Mouse (Mus musculus) natural killer cell, adult 2 months (primary cell): ENCODE measurements around the gene Rnf38.

Experiments used
- DNase-seq, 2 experiments: peaks; one replicate each; pipeline ENCODE4 v3.0.0; 2022; ENCODE audit warnings: low spot score in 2 of 2

The Rnf38 gene

DNA sequence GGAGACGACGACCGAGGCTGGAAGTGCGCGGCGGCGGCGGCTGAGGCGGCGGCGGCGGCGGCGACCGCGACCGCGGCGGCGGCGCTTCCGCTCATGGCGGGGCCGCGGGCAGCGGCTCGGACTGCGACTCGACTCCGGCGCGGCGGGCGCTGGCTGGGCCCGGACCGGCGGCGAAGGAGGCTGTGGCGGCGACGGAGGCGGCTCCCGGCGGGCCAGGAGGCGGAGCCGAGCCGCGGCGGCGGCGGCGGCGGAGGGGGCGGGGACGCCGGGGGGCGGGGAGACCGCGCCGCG is at the start of gene Rnf38:
Gene Rnf38, minus strand, starts transcription at position 77 of the 291 bp plus-strand sequence.
- DNase-seq: no peak

- DNase-seq: no peak
Observed at GRCm38 (mm10) chr4:44281597-44282265, 48.1 kb upstream of the Rnf38 start.

DNA sequence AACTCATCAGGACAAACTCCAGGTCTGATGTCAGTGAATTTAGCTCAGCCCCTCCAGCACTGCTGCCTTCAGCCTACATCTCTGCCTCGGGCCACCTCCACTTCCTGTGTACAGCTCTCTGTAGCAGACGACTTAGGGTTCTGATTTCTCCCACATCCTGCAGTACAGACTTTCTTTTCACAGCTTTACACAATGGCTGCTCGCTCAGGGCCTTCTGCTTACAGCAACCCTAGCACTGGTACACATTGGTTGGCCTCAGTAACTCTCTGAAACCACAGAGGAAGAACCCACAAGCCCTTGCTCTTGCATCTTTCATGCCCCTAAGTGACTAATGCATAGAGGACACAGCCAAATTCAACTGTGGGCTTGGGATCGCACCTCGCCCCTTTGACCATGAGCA is 37.5 kb upstream of the Rnf38 start:
- peak; percentile 59 to 68 for DNase-seq

DNA sequence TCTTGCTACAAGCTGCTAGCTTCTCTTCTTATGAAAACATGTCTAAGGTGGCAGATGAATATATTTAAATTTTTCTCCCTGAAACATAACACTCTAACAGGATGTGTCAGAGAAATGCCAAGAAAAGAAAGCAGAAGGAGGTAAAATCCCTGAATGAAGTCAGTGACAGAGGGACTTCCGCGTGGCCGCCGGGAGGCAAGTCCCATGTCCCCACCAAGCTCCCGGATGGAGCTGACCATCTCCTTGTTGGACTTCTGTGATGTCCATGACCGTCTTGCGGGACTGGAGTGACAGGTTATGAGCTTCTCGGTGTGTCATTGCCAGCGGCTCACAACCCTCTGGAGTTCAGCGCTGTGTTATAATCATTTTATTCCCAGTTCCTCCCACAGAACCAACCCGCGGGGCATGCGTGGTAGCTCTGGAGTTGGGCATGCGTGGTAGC is 35.8 kb upstream of the Rnf38 start:
- DNase-seq: no peak

DNA sequence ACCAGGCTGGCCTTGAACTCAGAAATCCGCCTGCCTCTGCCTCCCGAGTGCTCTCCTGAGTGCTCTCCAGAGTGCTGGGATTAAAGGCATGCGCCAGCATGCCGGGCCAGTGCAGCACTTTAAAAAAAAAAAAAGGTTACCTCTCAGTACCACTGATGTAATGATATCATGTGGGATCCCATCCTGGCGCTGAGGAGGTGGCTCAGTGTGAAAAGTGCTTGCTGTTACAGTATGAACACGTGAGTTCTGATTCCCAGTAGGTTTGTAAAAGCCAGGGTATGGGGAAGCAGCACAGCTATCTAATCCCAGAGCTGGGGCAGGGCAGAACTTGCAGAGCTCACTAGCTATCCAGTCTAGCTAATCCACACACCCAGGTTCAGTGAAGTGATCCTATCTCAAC is 33.8 kb upstream of the Rnf38 start:
- DNase-seq: no peak

DNA sequence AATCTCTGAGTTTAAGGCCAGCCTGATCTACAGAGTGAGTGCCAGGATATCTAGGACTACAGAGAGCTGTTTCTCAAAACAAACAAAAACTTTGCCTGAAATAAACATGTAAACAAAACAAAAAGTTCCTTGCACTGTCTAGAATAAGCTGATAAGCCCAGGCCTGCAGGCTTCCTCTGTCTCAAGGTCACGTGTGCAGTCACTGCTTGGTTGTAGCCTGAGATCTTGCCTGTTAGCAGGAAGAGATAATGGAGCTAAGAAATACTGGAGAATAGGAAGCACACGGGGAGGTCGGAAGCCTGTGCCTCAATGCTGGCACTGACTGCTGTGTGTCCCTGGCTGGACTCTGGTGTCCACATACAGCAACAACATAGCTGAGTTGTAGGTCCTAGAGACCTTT is 31.9 kb upstream of the Rnf38 start:
- no peak for DNase-seq

GRCm38 (mm10) chr4:44260244-44260643 is 26.7 kb upstream of the Rnf38 start:
- peak in 1 of 2 experiments; percentile 28 for DNase-seq

DNA sequence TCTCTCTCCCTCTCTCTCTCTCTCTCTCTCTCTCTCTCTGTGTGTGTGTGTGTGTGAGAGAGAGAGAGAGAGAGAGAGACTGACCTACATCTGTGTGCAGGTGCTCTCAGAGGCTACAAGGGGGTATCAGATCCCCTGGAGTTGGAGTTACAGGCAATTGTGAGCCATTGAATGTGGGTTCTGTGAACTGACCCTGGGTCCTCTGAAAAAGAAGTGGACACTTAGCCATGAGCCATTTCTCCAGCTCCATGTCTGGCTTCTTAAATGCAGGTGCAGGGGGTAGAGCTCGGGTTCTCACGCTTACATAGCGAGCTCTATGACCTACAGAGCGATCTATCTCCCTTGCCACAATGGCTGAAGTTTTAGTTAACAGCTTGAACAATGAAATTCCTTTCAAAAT is 25.5 kb upstream of the Rnf38 start:
- no peak for DNase-seq

DNA sequence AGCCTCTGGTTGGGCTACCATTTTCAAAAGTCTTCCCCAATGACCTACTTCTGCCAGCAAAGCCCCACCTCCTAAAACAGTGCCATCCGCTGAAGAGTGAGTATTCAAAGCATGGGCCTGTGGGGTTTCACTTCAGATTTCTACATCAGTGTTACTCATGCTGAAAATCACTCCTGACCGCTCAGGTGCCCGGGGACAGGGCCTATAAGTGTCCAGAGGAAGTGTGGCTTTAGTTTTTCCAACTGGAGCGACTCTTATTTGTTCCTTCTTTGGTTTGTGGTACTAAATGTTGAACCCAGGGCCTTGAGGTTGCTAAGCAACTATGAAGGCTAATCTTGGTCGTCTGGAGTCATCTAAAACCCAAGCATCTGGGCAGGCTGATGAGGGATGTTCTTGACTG is 21.0 kb upstream of the Rnf38 start:
- no peak for DNase-seq

- no peak for DNase-seq
Observed at GRCm38 (mm10) chr4:44253191-44253590, 19.6 kb upstream of the Rnf38 start.

GRCm38 (mm10) chr4:44251966-44252916 is 18.7 kb upstream of the Rnf38 start:
- DNase-seq: no peak

DNA sequence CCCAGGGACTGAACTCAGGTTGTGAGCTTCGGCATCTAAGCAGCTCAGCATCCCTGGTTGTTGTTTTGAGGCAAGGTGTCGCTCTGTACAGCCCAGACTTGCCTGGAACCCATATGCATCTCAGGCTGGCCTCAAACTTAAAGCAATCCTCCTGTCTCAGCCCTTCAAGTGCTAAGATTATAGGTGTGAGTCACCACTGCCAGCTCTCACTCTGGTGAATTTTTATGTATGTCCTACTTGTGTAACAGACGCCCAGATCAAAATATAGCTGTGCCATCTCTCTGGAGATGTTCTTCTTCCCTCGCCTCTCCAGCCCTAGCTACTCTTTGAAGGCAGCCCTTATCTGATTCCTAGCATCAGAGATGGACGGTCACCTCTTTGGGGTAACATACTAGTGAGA is 17.9 kb upstream of the Rnf38 start:
- DNase-seq: no peak

DNA sequence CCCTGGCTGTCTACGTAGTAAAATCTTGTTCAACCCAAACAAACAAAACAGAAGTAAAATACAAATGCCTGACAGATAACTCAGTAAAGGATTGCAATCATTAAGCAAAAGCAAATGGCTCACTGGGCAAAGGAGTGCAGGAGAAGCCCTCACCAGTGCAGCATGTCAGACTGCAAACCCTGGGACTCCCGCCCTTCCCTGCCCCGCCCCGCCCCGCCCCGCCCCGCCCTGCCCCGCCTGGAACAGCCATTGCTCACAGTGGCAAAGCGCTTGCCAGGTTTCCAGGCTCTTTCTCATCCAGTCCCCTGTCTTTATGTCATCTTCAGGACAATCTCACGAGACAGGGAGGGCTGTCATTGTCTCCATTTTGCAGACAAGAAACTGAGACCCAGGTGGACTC is 16.1 kb upstream of the Rnf38 start:
- no peak for DNase-seq

GRCm38 (mm10) chr4:44247051-44247939 is 13.7 kb upstream of the Rnf38 start:
- no peak for DNase-seq

DNA sequence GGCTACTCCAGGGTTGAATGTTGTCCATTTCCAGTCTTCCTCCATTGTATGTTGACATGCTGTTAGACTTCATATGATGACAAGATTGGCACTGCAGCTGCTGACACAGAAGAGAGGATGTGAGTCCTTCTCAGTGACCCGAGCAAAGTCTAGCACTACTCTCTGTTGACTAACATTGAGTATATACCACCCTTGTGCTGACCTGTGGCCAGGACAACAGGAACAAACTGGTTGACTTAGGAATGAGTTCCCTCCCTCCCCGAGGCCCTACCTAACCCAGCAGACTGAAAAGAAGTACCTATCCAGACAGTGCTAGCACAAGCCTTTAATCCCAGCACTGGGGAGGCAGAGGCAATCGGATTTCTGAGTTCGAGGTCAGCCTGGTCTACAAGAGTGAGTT is 12.7 kb upstream of the Rnf38 start:
- no peak for DNase-seq

- DNase-seq: no peak
Observed at GRCm38 (mm10) chr4:44241638-44242037, 8.0 kb upstream of the Rnf38 start.

- DNase-seq: no peak
Observed at GRCm38 (mm10) chr4:44235946-44236345, 2.4 kb upstream of the Rnf38 start.

DNA sequence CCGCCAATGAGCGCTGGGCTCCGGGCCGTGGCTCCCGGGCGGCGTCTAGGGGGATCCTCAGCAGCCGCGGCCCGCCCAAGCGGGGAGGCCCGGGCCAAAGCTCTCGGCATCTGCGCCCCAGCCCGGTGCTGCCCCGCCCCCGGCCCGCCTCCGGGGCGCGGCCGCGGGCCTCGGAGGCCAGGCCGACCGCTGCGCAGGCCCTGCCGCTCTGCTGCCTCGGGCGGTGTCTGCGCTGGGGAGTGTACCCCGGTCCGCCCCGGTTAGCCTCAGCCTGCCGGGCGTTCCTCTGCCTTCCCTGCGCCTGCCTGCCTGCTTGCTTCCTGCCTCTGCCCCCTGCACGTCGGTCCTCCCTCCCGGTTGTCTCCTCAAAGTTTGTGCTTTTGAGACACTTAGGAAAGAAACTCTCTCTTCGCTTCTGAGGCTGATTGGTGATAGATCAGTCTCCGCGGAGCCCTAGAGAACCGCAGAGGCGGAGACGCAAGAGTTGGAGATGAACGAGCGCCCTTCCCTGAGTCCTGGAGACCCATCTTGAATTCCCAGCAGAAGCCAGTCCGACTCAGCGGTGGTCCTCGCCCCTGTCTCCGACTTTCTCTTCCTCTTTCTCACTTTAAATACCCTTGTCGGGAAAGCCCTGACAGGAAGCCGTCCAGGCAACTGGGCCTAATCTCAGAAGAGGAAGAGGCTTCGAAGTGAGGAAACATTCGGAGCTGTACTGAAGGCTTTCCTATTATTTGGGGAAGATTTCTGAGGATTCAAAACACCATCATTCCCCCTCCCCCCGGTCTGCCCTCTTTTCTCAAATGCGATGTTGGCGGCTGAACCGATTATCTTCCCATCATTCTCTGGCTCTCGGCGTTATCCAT is 646 bp upstream of the Rnf38 start:
- DNase-seq: peak; percentile 70 to 80

DNA sequence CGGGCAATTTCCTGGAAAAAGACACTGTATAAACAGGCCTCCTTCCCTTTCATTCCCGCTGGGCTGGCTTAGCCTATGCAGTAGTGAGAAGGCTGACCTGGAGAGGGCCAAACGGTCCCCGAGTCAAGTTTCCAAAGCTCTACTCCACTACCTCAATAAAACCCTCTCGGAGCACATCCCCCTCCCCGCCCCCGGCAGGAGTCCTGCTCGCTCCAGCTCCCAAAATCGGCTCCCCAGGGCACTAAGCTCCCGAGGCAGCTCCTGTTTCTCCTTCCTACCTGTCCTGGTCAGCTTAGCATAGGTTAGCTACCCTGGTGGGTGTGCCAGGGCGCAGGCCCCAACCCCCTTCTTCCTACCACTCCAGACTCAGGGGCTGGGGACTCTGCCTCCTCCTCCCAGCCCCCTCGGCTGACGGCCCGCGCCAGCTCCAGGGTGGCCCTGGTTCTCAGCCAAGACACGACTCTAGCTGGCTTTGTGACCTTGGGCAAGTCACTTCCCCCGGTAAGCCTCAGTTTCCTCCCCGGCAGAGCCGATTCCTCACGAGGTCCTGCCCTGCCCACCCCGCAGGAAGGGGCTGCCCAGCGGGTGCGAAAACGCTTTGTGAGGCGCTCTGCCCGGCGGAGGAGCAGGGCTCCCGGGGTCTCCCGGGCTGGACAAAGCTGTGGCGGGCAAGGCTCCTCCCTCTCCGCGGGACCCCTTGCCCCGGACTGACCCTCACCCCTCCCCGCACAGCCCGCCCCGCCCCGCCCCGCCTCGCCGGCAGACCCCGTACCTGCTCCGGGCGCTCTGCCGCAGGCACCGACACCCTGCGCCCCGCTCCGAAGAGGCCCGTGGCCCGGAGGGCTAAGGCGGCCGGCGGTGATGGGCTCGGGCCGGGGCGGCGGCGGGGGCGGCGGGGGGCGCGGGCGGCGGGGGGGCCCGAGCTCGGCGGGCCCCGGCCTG is 547 bp downstream of the Rnf38 start:
- DNase-seq: peak; percentile 32 to 33

DNA sequence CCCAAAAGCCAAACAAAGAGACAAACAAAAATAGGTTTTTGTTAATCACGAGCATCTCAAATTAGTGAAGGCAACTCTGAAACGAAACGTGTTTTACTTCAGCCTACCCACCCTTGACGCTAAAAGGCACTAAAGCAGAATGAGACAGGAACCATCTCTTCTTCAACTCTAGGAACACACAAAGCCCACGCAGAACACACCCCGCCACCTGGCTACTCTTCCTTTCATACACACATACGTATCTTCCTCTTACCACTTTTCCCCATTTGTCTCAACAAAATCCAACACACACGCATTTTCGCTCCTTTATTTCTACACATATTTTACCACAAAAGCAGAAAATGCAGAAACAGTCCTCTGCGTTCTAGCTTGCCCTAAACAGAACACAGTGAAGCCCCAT is 8.5 kb downstream of the Rnf38 start:
- DNase-seq: no peak
